ENCODE assay signal across 24 mouse cellular contexts in the genomic region with DNA sequence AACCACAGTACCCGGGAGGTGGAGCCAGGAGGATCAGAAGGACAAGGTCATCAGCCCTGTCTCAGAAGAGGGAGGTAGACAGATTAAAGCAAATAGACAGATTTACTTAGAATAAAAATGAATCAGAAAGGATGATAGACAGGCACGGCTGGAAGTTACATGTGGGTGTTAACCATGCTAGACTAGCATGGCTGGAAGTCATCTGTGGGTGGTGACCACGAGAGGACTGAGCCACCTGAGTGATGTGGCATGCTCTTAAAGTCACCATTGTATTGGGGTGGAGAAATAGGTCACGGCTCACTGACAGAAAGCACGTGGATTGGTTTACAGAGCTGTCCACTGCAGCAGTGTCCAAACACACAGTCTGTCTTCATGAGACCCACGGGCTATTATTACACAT.
"Had no signal": no experiment of that assay in that cellular context is flagged by ENCODE, and none has a peak within 500 bp of the region (broad histone marks: within the 10 kb centered on the region; RNA-seq: fewer than 3 reads in every experiment).

No protein-coding gene starts in this region.

- H3K27me3 ChIP-seq: heart, embryonic 12.5 days; hindbrain, embryonic 12.5 days; intestine, embryonic 15.5 days; kidney, embryonic 15.5 days; limb, embryonic 12.5 days had no signal

- H3K4me2 ChIP-seq: heart, embryonic 12.5 days; hindbrain, embryonic 12.5 days; hindbrain, embryonic 14.5 days; intestine, embryonic 15.5 days; kidney, embryonic 15.5 days; limb, embryonic 12.5 days; liver, embryonic 11.5 days had no signal

- DNase-seq: gastrocnemius, adult 2 months; gastrocnemius, postnatal 10 days; gastrocnemius, postnatal 25 days; heart, adult 2 months; heart, postnatal 10 days; heart, postnatal 4 days; kidney, adult 18-20 months; kidney, adult 9 months; kidney, postnatal 4 days had no signal

- H3K9ac ChIP-seq: heart, embryonic 12.5 days; hindbrain, embryonic 12.5 days; hindbrain, embryonic 14.5 days; intestine, embryonic 15.5 days; kidney, embryonic 15.5 days; limb, embryonic 12.5 days had no signal

- H3K27ac ChIP-seq: gastrocnemius, adult 2 months; heart, adult 2 months; hindbrain, embryonic 10.5 days; hindbrain, embryonic 12.5 days; hindbrain, embryonic 14.5 days; intestine, embryonic 15.5 days; kidney, embryonic 15.5 days; layer of hippocampus, adult 2 months; left cerebral cortex, adult 2 months; limb, embryonic 10.5 days; limb, embryonic 12.5 days had no signal

- H3K4me1 ChIP-seq: intestine, embryonic 15.5 days had no signal

- H3K36me3 ChIP-seq: heart, embryonic 12.5 days; hindbrain, embryonic 10.5 days; hindbrain, embryonic 12.5 days; intestine, embryonic 15.5 days; kidney, embryonic 15.5 days; limb, embryonic 10.5 days; limb, embryonic 12.5 days had no signal

- ATAC-seq: forebrain, embryonic 16.5 days; hindbrain, embryonic 16.5 days; inflammation-experienced regulatory T-cells, adult 6 months; intestine, embryonic 15.5 days; intestine, postnatal 0 days had no signal

- H3K4me3 ChIP-seq: gastrocnemius, adult 2 months; heart, adult 2 months; heart, embryonic 12.5 days; hindbrain, embryonic 10.5 days; hindbrain, embryonic 12.5 days; intestine, embryonic 15.5 days; kidney, embryonic 15.5 days; layer of hippocampus, adult 2 months; left cerebral cortex, adult 2 months; limb, embryonic 10.5 days; limb, embryonic 12.5 days had no signal

- H3K9me3 ChIP-seq: heart, embryonic 12.5 days; hindbrain, embryonic 10.5 days; hindbrain, embryonic 12.5 days; intestine, embryonic 15.5 days; kidney, embryonic 15.5 days; limb, embryonic 10.5 days; limb, embryonic 12.5 days had no signal
